Mouse (Mus musculus) midbrain, embryonic 13.5 days (tissue): Measurements from ENCODE around the gene St6galnac4. TPM values are rescaled to one million over a fixed set of nuclear protein-coding genes. Genes with fewer than 3 reads are reported as not detected.
A peak's percentile ranks its signal among the peaks of the same experiment; 100 is the strongest.

Source experiments
- ATAC-seq: fragments of 200-750 bp; cut with Nextera tagmentation; 2 replicates; pipeline ENCODE4 v1.8.0; 2017; ENCODE audit warnings: mild to moderate bottlenecking, moderate TSS enrichment, moderate library complexity
- H3K27ac ChIP-seq: fragments of 300-500 bp; sonication (generic); 2 replicates; pipeline ENCODE4 v1.5.1; 2015; ENCODE audit warnings: inconsistent platforms, mild to moderate bottlenecking, moderate library complexity
- H3K27me3 ChIP-seq: fragments of 300-500 bp; sonication (generic); 2 replicates; pipeline ENCODE4 v1.6.1; 2015; ENCODE audit warnings: mild to moderate bottlenecking, inconsistent platforms
- H3K36me3 ChIP-seq: fragments of 300-500 bp; sonication (generic); 2 replicates; pipeline ENCODE4 v1.6.1; 2015; ENCODE audit warnings: mild to moderate bottlenecking, inconsistent platforms
- H3K4me1 ChIP-seq: fragments of 300-500 bp; sonication (generic); replicated peaks from 2 replicates; pipeline ENCODE4 v1.6.1; 2015; ENCODE audit warnings: inconsistent platforms
- H3K4me2 ChIP-seq: fragments of 300-500 bp; sonication (generic); replicated peaks from 2 replicates; pipeline ENCODE4 v1.6.1; 2015; ENCODE audit warnings: moderate library complexity, mild to moderate bottlenecking, inconsistent platforms
- H3K4me3 ChIP-seq: fragments of 300-500 bp; sonication (generic); replicated peaks from 2 replicates; pipeline ENCODE4 v1.5.1; 2015; ENCODE audit warnings: mild to moderate bottlenecking, inconsistent platforms
- H3K9ac ChIP-seq: fragments of 300-500 bp; sonication (generic); replicated peaks from 2 replicates; pipeline ENCODE4 v1.6.1; 2015; ENCODE audit warnings: mild to moderate bottlenecking, inconsistent platforms
- H3K9me3 ChIP-seq: fragments of 300-500 bp; sonication (generic); 2 replicates; pipeline ENCODE4 v1.6.1; 2016; ENCODE audit warnings: mild to moderate bottlenecking, inconsistent platforms
- WGBS: fragments of 180-500 bp; shearing (Covaris S2); methylation state at CpG from one replicate; pipeline ENCODE4 v1.1.7; 2015; 5-methylcytosine and 5-hydroxymethylcytosine counted together
- polyA plus RNA-seq: library from polyadenylated mRNA; unstranded; fragments of >200 nt; fragmentation: Nextera tagmentation; extraction: Ambion mirVana; gene quantifications from 2 replicates; pipeline ENCODE4 v1.2.1, GENCODE M21; 2015

Gene St6galnac4
- polyA plus RNA-seq = 15.2 and 16.3 TPM in 2 replicates

- Histone ChIP-seq H3K9ac (peak within 1 kb of the TSS; percentile 67), H3K36me3 (no peaks in the 10 kb centered on the region), H3K27me3 (peaks cover 11% of the 10 kb centered on the region; the same call in 1 of the 2 replicates), H3K4me3 (peak within 1 kb of the TSS; percentile 49), H3K27ac (0 out of 2 replicates have a peak within 1 kb of the TSS, but pooled peaks have one; percentile 37), H3K4me1 (peaks cover 27% of the 10 kb centered on the region), H3K9me3 (no peaks in the 10 kb centered on the region), H3K4me2 (peak within 1 kb of the TSS; percentile 60)
- ATAC-seq = peak; percentile 80
- WGBS = under 1% methylated on average over 38 of the region's 38 CpGs
Measured at GRCm38 (mm10) chr2:32586871-32587351, at the start of gene St6galnac4. Gene St6galnac4 (plus strand): TSS chr2:32587095.

GRCm38 (mm10) chr2:32537360-32537905, 49.5 kb upstream of the St6galnac4 start:
- no peak for ATAC-seq
- Histone ChIP-seq H3K36me3 (no peaks in the 10 kb centered on the region), H3K4me2 (peak overlapping the region; percentile 71), H3K4me3 (peak overlapping the region; percentile 94), H3K27me3 (no peaks in the 10 kb centered on the region), H3K9me3 (no peaks in the 10 kb centered on the region), H3K27ac (peak overlapping the region; percentile 41), H3K9ac (peak overlapping the region; percentile 98), H3K4me1 (peaks cover 63% of the 10 kb centered on the region)
- 10% methylated on average over 9 of the region's 9 CpGs for WGBS

- no peaks in the 10 kb centered on the region for H3K27me3 ChIP-seq
- H3K36me3 ChIP-seq = no peaks in the 10 kb centered on the region
- ATAC-seq = no peak
- no peak overlapping the region for H3K27ac ChIP-seq
- H3K4me1 ChIP-seq = peaks cover 63% of the 10 kb centered on the region
- H3K9me3 ChIP-seq = no peaks in the 10 kb centered on the region
- H3K4me3 ChIP-seq = peak overlapping the region; percentile 94
- peak overlapping the region; percentile 71 for H3K4me2 ChIP-seq
- peak overlapping the region; percentile 98; the same call in 1 of the 2 replicates for H3K9ac ChIP-seq
- 81% methylated on average over 5 of the region's 5 CpGs for WGBS
Measured at GRCm38 (mm10) chr2:32537941-32538340, 49.0 kb upstream of the St6galnac4 start.

- Histone ChIP-seq H3K9ac (no peak overlapping the region; the same call in 1 of the 2 replicates), H3K27ac (no peak overlapping the region), H3K9me3 (no peaks in the 10 kb centered on the region), H3K27me3 (no peaks in the 10 kb centered on the region), H3K4me3 (peak overlapping the region; percentile 94; the same call in 1 of the 2 replicates), H3K36me3 (no peaks in the 10 kb centered on the region), H3K4me2 (peak overlapping the region; percentile 71), H3K4me1 (peaks cover 60% of the 10 kb centered on the region)
- 61% methylated on average over 4 of the region's 4 CpGs for WGBS
- ATAC-seq = no peak
Measured at GRCm38 (mm10) chr2:32538461-32538860, 48.4 kb upstream of the St6galnac4 start.

DNA sequence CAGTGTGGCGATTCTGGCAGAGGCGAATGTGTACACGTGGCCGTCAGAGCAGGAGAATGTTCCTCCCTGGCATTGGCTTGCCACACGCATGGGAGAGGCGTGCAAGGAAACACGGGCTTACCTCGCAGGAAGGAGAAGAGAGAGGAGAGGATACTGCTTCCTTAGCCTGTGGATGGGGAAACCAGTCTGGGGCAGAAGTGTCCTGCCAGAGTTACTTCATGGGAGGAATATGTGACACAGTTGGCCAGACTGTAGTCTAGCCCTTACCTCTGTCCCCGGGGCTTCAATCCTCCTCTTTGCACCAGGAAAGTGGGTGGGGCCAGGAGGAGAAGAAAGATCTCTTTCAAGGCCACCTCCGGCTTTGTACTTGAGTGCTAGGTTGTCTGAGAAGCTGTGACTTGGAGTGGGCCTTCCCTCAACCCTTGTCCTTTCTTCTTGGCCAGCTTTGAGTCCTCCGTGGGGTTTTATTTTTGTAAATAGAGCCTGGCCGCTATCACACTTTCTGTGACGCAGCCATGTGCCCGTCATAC, 47.4 kb upstream of the St6galnac4 start:
- no peaks in the 10 kb centered on the region for H3K27me3 ChIP-seq

DNA sequence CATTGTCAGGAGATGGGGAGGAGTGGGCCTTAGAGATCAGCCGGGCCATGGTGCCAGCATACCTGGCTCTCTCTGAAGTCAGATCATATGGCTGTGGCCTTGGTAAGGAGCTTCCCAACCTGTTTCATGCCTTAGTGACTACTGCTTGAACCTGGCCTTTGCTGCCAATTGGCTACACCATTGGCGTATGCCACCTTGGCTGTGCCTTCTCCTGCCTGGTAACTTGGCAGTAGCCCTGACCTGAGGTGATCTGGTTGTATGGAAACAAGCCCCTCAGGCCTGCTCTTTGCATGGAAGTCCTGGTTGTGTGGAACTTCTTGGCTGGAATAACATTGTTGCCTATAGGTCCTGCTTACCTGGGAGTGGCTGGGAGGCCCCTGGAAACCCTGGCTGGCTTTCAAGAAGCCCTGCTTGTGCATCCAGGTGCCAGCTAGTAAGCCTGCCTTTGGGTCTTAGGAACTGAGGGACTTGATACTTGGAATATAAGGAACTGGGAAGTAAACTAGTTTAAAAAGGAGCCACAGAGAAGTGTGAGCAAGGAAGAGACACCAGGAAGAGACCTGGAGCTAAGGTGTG, 45.5 kb upstream of the St6galnac4 start:
- ATAC-seq = no peak
- H3K27me3 ChIP-seq = no peaks in the 10 kb centered on the region
- H3K9me3 ChIP-seq = no peaks in the 10 kb centered on the region
- no peak overlapping the region for H3K9ac ChIP-seq
- no peak overlapping the region for H3K27ac ChIP-seq
- H3K4me1 ChIP-seq = peaks cover 41% of the 10 kb centered on the region
- H3K36me3 ChIP-seq = no peaks in the 10 kb centered on the region
- no peak overlapping the region for H3K4me2 ChIP-seq
- WGBS = 100% methylated on average over 2 of the region's 2 CpGs
- H3K4me3 ChIP-seq = no peak overlapping the region

More for the DNA sequence above, 47.4 kb upstream of the St6galnac4 start:
- ATAC-seq = no peak
- H3K9me3 ChIP-seq = no peaks in the 10 kb centered on the region
- H3K36me3 ChIP-seq = no peaks in the 10 kb centered on the region
- H3K4me3 ChIP-seq = no peak overlapping the region; the same call in 1 of the 2 replicates
- H3K9ac ChIP-seq = no peak overlapping the region
- peaks cover 50% of the 10 kb centered on the region for H3K4me1 ChIP-seq
- peak overlapping the region; percentile 71; the same call in 1 of the 2 replicates for H3K4me2 ChIP-seq
- 82% methylated on average over 14 of the region's 14 CpGs for WGBS
- H3K27ac ChIP-seq = no peak overlapping the region

GRCm38 (mm10) chr2:32541986-32542573, 44.8 kb upstream of the St6galnac4 start:
- no peaks in the 10 kb centered on the region for H3K27me3 ChIP-seq
- peaks cover 34% of the 10 kb centered on the region for H3K4me1 ChIP-seq
- H3K4me3 ChIP-seq = no peak overlapping the region
- H3K36me3 ChIP-seq = no peaks in the 10 kb centered on the region
- H3K9me3 ChIP-seq = no peaks in the 10 kb centered on the region
- H3K9ac ChIP-seq = no peak overlapping the region
- H3K27ac ChIP-seq = no peak overlapping the region
- no peak overlapping the region for H3K4me2 ChIP-seq
- 94% methylated on average over 4 of the region's 4 CpGs for WGBS
- no peak for ATAC-seq

DNA sequence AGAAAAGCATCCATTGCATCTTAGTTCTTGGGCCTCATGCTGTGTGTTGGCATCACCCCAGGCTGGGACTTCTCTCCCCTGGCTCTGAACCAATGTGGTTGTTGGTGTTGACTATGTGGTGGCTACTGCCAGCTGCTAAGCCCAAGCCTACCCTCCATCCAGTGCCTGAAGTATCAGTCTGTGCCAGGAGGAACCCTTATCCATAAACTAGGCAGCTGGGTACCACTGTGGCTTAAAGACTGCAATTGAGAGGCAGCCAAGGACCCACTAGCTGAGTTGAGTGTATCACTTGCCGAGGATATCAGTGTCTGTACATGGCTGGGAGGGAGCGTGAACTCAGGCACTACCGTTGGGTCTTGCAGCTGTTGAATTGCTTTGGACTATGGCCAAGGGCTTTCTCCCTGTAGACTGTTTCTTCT, 43.9 kb upstream of the St6galnac4 start:
- Histone ChIP-seq H3K27me3 (no peaks in the 10 kb centered on the region), H3K27ac (no peak overlapping the region), H3K9ac (no peak overlapping the region), H3K36me3 (no peaks in the 10 kb centered on the region), H3K4me2 (no peak overlapping the region), H3K4me3 (no peak overlapping the region), H3K4me1 (peaks cover 25% of the 10 kb centered on the region), H3K9me3 (no peaks in the 10 kb centered on the region)
- ATAC-seq = no peak
- 88% methylated on average over 3 of the region's 3 CpGs for WGBS

GRCm38 (mm10) chr2:32546951-32547350, 39.9 kb upstream of the St6galnac4 start:
- ATAC-seq = no peak
- Histone ChIP-seq H3K9me3 (no peaks in the 10 kb centered on the region), H3K9ac (no peak overlapping the region), H3K27me3 (no peaks in the 10 kb centered on the region), H3K27ac (no peak overlapping the region), H3K4me2 (no peak overlapping the region), H3K4me3 (no peak overlapping the region), H3K36me3 (no peaks in the 10 kb centered on the region), H3K4me1 (no peaks in the 10 kb centered on the region; the same call in 1 of the 2 replicates)
- 54% methylated on average over 1 of the region's 1 CpGs for WGBS

DNA sequence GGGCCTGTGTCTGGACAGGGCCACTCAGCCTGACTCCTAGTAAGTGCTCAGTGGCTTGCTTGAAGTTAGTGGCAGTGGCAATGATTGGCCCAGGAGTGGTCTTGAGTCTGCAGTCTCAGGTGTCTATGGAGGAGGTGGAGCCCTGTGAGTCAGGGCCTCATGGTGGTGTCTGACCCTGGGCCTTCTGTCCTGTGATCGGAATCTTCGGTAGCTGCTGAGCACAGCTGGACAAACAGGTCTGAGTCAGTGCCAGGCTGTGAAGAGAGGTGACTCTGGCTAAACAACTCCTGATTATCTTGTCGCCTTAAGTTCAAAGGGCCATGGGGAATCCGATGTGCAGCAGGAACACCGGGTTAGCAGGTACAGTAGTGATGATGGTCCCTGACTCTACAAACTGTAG, 39.5 kb upstream of the St6galnac4 start:
- WGBS = 89% methylated on average over 5 of the region's 5 CpGs
- H3K27me3 ChIP-seq = no peaks in the 10 kb centered on the region
- H3K36me3 ChIP-seq = no peaks in the 10 kb centered on the region
- no peaks in the 10 kb centered on the region; the same call in 1 of the 2 replicates for H3K4me1 ChIP-seq
- ATAC-seq = no peak
- no peak overlapping the region for H3K4me2 ChIP-seq
- H3K27ac ChIP-seq = no peak overlapping the region
- H3K9ac ChIP-seq = no peak overlapping the region
- no peaks in the 10 kb centered on the region for H3K9me3 ChIP-seq
- H3K4me3 ChIP-seq = no peak overlapping the region

GRCm38 (mm10) chr2:32547964-32548739, 38.7 kb upstream of the St6galnac4 start:
- WGBS = 91% methylated on average over 7 of the region's 7 CpGs
- H3K27me3 ChIP-seq = no peaks in the 10 kb centered on the region
- H3K9me3 ChIP-seq = no peaks in the 10 kb centered on the region
- H3K4me3 ChIP-seq = no peak overlapping the region
- no peak for ATAC-seq
- H3K4me1 ChIP-seq = no peaks in the 10 kb centered on the region; the same call in 1 of the 2 replicates
- no peaks in the 10 kb centered on the region for H3K36me3 ChIP-seq
- no peak overlapping the region for H3K9ac ChIP-seq
- no peak overlapping the region for H3K27ac ChIP-seq
- no peak overlapping the region for H3K4me2 ChIP-seq
